Mouse (Mus musculus) embryonic fibroblast, embryonic 13.5 days (primary cell): ENCODE data around the gene Gm20388.

Experiments
- CTCF ChIP-seq: IDR thresholded peaks from 2 replicates; pipeline ENCODE4 v1.5.1; 2011; ENCODE audit warnings: mild to moderate bottlenecking, control low read depth, low read length, moderate library complexity, borderline replicate concordance; ENCODE audit not compliant: insufficient read depth
- POLR2A ChIP-seq: IDR thresholded peaks from 2 replicates; pipeline ENCODE4 v1.6.1; 2011; ENCODE audit warnings: low read depth, mild to moderate bottlenecking, control low read depth, low read length, moderate library complexity

DNA sequence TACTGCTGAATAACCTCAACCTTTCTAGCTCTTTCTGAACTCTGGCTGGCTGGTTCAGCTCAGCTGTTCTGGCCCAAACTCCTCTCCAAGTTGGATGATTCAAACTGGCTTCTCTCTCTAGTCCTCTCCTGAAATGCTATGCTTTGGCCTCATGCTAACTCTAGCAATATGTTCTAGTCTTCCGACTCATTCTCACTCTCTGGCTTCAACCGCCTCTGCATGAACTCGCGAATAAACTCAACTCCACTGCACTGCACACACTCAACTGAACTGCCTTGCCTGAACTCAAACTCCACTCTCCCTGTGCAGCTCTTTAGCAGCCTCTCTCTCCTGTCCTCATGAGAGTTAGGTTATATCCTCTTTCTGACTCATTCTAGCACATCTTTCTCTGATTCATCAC lies 3976.5 kb downstream of the Gm20388 start:
- no peak for TF ChIP-seq CTCF
- no peak for TF ChIP-seq POLR2A
